Mouse (Mus musculus) inflammation-experienced regulatory T-cells (primary cell): Measurements from ENCODE around the gene Gm4737. TPM values are rescaled to one million over a fixed set of nuclear protein-coding genes. Genes with fewer than 3 reads are reported as not detected.

Experiments
- polyA plus RNA-seq, 2 experiments: library from polyadenylated mRNA; unstranded; fragments of 100-300 nt; shearing (Covaris generic); gene quantifications; one replicate each; pipeline ENCODE4 v1.2.1; 2017

The Gm4737 gene
- 1 to 10 TPM; 2.1 to 9.0 TPM for polyA plus RNA-seq

GRCm38 (mm10) chr16:46154832-46155231 is at the start of gene Gm4737:
Gm4737 (minus strand) TSS chr16:46155077.

GRCm38 (mm10) chr16:46120020-46120419 is 34.9 kb downstream of the Gm4737 start, which contains the start of gene Cd96:
Cd96 (minus strand) TSS chr16:46120251.

Other genes starting within 250 kb of the Gm4737 start
- under 1 TPM in 1 of 2 experiments, not detected in 1; 0.25 TPM for gene Phldb2, start 201.5 kb downstream of the Gm4737 start, polyA plus RNA-seq
- 1 to 10 TPM; 8.8 to 9.9 TPM for gene Plcxd2, start 144.9 kb downstream of the Gm4737 start, polyA plus RNA-seq
- 100 to 1,000 TPM; 203 to 240 TPM for gene Cd96, start 34.8 kb downstream of the Gm4737 start, polyA plus RNA-seq